13 mouse cellular contexts compared by ENCODE assay signal in the genomic region with DNA sequence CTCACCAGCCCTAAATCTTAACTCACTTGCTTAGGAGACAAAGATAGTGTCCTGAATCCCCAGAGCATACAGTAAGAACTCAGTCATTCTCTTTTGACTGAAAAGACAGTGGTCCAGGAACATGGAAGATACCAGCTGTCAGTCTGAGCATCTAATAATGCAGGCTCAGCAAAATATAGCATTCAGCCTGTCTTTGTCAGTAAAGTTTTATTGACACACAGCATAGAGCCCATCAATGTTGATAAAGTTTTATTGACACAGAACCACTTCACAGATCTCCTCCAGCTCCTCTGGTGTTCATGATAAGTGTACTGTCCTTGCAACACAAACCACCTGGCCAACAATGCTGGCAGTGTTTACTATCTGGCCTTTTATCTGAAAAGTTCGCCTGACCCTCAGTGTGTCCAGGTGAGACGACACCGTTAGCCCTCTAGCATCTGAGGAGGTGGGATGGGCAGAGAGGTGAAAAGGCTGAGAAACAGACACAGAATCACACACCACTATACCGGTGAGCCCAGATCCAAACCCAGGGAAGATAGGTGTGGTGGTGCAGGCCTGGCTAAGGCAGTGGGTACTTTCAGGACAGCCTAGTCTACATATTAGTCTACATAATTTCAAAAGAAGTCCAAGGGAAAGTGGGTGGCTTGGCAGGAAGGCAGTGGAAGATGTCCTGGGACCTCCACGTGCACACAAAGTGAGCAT. TPM values are rescaled to one million over a fixed set of nuclear protein-coding genes. Genes with fewer than 3 reads are reported as not detected.
DNase-seq lines count a peak whose midpoint lies in the region; ATAC-seq and TF ChIP-seq lines count a peak whose summit lies in the region.
"Had no signal": no experiment of that assay in that cellular context is flagged by ENCODE, and none has a peak within 500 bp of the region (broad histone marks: within the 10 kb centered on the region; RNA-seq: fewer than 3 reads in every experiment).

No protein-coding gene starts in this region.

- ATAC-seq in forebrain, embryonic 15.5 days (replicated peaks) = no peak
- no peak for ATAC-seq in forebrain, embryonic 11.5 days (replicated peaks; ENCODE audit: low FRiP score)
- no peak for ATAC-seq in kidney, embryonic 16.5 days (ENCODE audit: low FRiP score, low TSS enrichment)
- ATAC-seq in limb, embryonic 15.5 days (ENCODE audit: insufficient number of reproducible peaks, low FRiP score, low TSS enrichment, low read depth) = no peak
- no peak for ATAC-seq in erythroblast, adult 5-6 weeks (replicated peaks; ENCODE audit: low FRiP score, poor library complexity, severe bottlenecking)

- H3K9me3 ChIP-seq in forebrain, embryonic 15.5 days = no peaks in the 10 kb centered on the region
- H3K9me3 ChIP-seq in forebrain, embryonic 11.5 days (ENCODE audit: control insufficient read depth, low read length) = no peaks in the 10 kb centered on the region
- no peaks in the 10 kb centered on the region for H3K9me3 ChIP-seq in kidney, embryonic 16.5 days (ENCODE audit: low read length)
- no peaks in the 10 kb centered on the region for H3K9me3 ChIP-seq in MEL (replicated peaks; ENCODE audit: insufficient read depth, low read length)
- H3K9me3 ChIP-seq in limb, embryonic 15.5 days = no peaks in the 10 kb centered on the region
- H3K9me3 ChIP-seq: neural tube, embryonic 13.5 days; stomach, embryonic 15.5 days had no signal

- no peak overlapping the region; the same call in 1 of the 2 replicates for H3K4me3 ChIP-seq in forebrain, embryonic 15.5 days
- H3K4me3 ChIP-seq in forebrain, embryonic 11.5 days (ENCODE audit: low read depth, low read length) = no peak overlapping the region
- no peak overlapping the region for H3K4me3 ChIP-seq in kidney, embryonic 16.5 days (ENCODE audit: low read length)
- no peak overlapping the region; a peak in 1 of 4 replicates for H3K4me3 ChIP-seq in MEL (ENCODE audit: control insufficient read depth in 1 of 2, insufficient read depth in 1 of 2, low read depth in 2 of 2, low read length in 2 of 2)
- 0 out of 2 replicates have a peak overlapping the region, but pooled peaks have one; percentile 96 for H3K4me3 ChIP-seq in limb, embryonic 15.5 days

- DNase-seq in forebrain, embryonic 11.5 days (ENCODE audit: low spot score) = no peak
- no peak for DNase-seq in kidney, adult 8-10 months
- peak; percentile 50 for DNase-seq in MEL (ENCODE audit: low read depth, low spot score)
- DNase-seq in spleen, postnatal 14 days (ENCODE audit: low spot score in 2 of 2) = no peak

- TF ChIP-seq RAD21 in MEL (IDR thresholded peaks at IDR 0.05; ENCODE audit: low read depth, low read length) = no peak

- no peak for TF ChIP-seq EP300 in MEL (IDR thresholded peaks at IDR 0.05; ENCODE audit: low read depth in 1 of 2, low read length in 2 of 2)

- TF ChIP-seq POLR2A in MEL (IDR thresholded peaks at IDR 0.05; ENCODE audit: control insufficient read depth in 1 of 2, insufficient read depth in 1 of 2, low read depth in 1 of 2, low read length in 2 of 2, poor library complexity in 1 of 2) = no peak

- H3K9ac ChIP-seq in forebrain, embryonic 15.5 days (replicated peaks) = no peak overlapping the region
- no peak overlapping the region for H3K9ac ChIP-seq in forebrain, embryonic 11.5 days (ENCODE audit: low read length)
- no peak overlapping the region for H3K9ac ChIP-seq in kidney, embryonic 16.5 days (replicated peaks; ENCODE audit: low read length)
- H3K9ac ChIP-seq in MEL (ENCODE audit: control insufficient read depth, low read depth, low read length, poor library complexity, severe bottlenecking) = no peak overlapping the region
- no peak overlapping the region for H3K9ac ChIP-seq in limb, embryonic 15.5 days

- TF ChIP-seq CTCF in MEL (IDR thresholded peaks at IDR 0.05 in 2 of 3, conservative IDR thresholded peaks at IDR 0.05 in 1 of 3; ENCODE audit: control insufficient read depth in 1 of 3, insufficient read depth in 1 of 3, low read depth in 2 of 3, low read length in 3 of 3, poor library complexity in 1 of 3, severe bottlenecking in 1 of 3) = no peak

- WGBS in forebrain, embryonic 15.5 days = 88% methylated on average over 5 of the region's 5 CpGs
- WGBS in forebrain, embryonic 11.5 days = 83% methylated on average over 5 of the region's 5 CpGs
- WGBS in kidney, embryonic 16.5 days = 85% methylated on average over 5 of the region's 5 CpGs
- WGBS in limb, embryonic 15.5 days = 84% methylated on average over 5 of the region's 5 CpGs

- H3K4me1 ChIP-seq in forebrain, embryonic 15.5 days = peaks cover 36% of the 10 kb centered on the region
- H3K4me1 ChIP-seq in forebrain, embryonic 11.5 days (replicated peaks; ENCODE audit: control insufficient read depth, insufficient read depth, low read length) = peaks cover 9% of the 10 kb centered on the region; the same call in 1 of the 2 replicates
- peaks cover 33% of the 10 kb centered on the region for H3K4me1 ChIP-seq in kidney, embryonic 16.5 days (ENCODE audit: insufficient read depth, low read length)
- peaks cover 2 to 20% of the 10 kb centered on the region in 2 experiments for H3K4me1 ChIP-seq in MEL (ENCODE audit: control insufficient read depth in 1 of 2, insufficient read depth in 2 of 2, low read length in 2 of 2)
- peaks cover 31% of the 10 kb centered on the region for H3K4me1 ChIP-seq in limb, embryonic 15.5 days

- H3K79me2 ChIP-seq in MEL (ENCODE audit: control insufficient read depth, insufficient read depth, low read length, poor library complexity) = no peaks in the 10 kb centered on the region

- H3K27me3 ChIP-seq in forebrain, embryonic 15.5 days = no peaks in the 10 kb centered on the region
- no peaks in the 10 kb centered on the region for H3K27me3 ChIP-seq in forebrain, embryonic 11.5 days (ENCODE audit: control insufficient read depth, insufficient read depth, low read length)
- no peaks in the 10 kb centered on the region for H3K27me3 ChIP-seq in kidney, embryonic 16.5 days (ENCODE audit: insufficient read depth, low read length)
- no peaks in the 10 kb centered on the region for H3K27me3 ChIP-seq in MEL (ENCODE audit: control insufficient read depth in 1 of 2, insufficient read depth in 2 of 2, low read length in 2 of 2)
- H3K27me3 ChIP-seq in limb, embryonic 15.5 days = no peaks in the 10 kb centered on the region
- H3K27me3 ChIP-seq: neural tube, embryonic 13.5 days; stomach, embryonic 15.5 days had no signal

- H3K36me3 ChIP-seq in forebrain, embryonic 15.5 days = no peaks in the 10 kb centered on the region
- no peaks in the 10 kb centered on the region for H3K36me3 ChIP-seq in forebrain, embryonic 11.5 days (ENCODE audit: control insufficient read depth, insufficient read depth, low read length)
- H3K36me3 ChIP-seq in kidney, embryonic 16.5 days (ENCODE audit: insufficient read depth, low read length) = no peaks in the 10 kb centered on the region
- peaks cover 0 to 4% of the 10 kb centered on the region in 2 experiments; a peak in 1 of 4 replicates for H3K36me3 ChIP-seq in MEL (ENCODE audit: control insufficient read depth in 1 of 2, insufficient read depth in 2 of 2, low read length in 2 of 2)
- H3K36me3 ChIP-seq in limb, embryonic 15.5 days = no peaks in the 10 kb centered on the region
- H3K36me3 ChIP-seq: neural tube, embryonic 13.5 days; stomach, embryonic 15.5 days had no signal

- H3K27ac ChIP-seq in forebrain, embryonic 15.5 days (replicated peaks) = 0 out of 2 replicates have a peak overlapping the region, but pooled peaks have one; percentile 95
- no peak overlapping the region for H3K27ac ChIP-seq in forebrain, embryonic 11.5 days (ENCODE audit: low read depth, low read length)
- H3K27ac ChIP-seq in kidney, embryonic 16.5 days (ENCODE audit: low read length) = peak overlapping the region; percentile 90
- no peak overlapping the region for H3K27ac ChIP-seq in MEL (ENCODE audit: control insufficient read depth, low read depth, low read length)
- H3K27ac ChIP-seq in limb, embryonic 15.5 days = no peak overlapping the region
- H3K27ac ChIP-seq: stomach, embryonic 15.5 days had no signal

- no peak overlapping the region for H3K4me2 ChIP-seq in forebrain, embryonic 15.5 days (replicated peaks)
- no peak overlapping the region for H3K4me2 ChIP-seq in forebrain, embryonic 11.5 days (ENCODE audit: low read depth, low read length, severe bottlenecking)
- H3K4me2 ChIP-seq in kidney, embryonic 16.5 days (replicated peaks; ENCODE audit: low read depth, low read length) = no peak overlapping the region
- no peak overlapping the region for H3K4me2 ChIP-seq in limb, embryonic 15.5 days

RNA-seq across cellular contexts. Expression of a gene that starts 0.9 kb away (rescaled TPM):
- polyA plus RNA-seq in forebrain, embryonic 15.5 days (2015; fragmentation: Nextera tagmentation; extraction: Ambion mirVana) = 317 and 325 TPM in 2 replicates
- polyA plus RNA-seq in forebrain, embryonic 11.5 days (2014; fragmentation: Nextera tagmentation; extraction: Ambion mirVana) = 140 and 157 TPM in 2 replicates
- polyA plus RNA-seq in kidney, embryonic 16.5 days (2015; fragmentation: Nextera tagmentation; extraction: Ambion mirVana) = 190 and 194 TPM in 2 replicates
- 4.8 TPM in 2 replicates for total RNA-seq in MEL (2012; rRNA removed)
- polyA plus RNA-seq in MEL (2012; ENCODE audit: insufficient read depth in 1 of 2, insufficient read length in 2 of 2, low read depth in 1 of 2, low replicate concordance in 2 of 2, missing spikeins in 1 of 2) = 10 to 100 TPM in 1 of 2 experiments, not detected in 1; 15.5 TPM
- 79.9 and 84.8 TPM in 2 replicates for polyA plus RNA-seq in limb, embryonic 15.5 days (2015; fragmentation: Nextera tagmentation; extraction: Ambion mirVana)
- 9.4 and 12.5 TPM in 2 replicates for total RNA-seq in erythroblast, adult 5-6 weeks (2015; ENCODE audit: low replicate concordance)
- total RNA-seq in erythroblast, adult 5-6 weeks (2017; ENCODE audit: low replicate concordance) = 4.5 and 10.0 TPM in 2 replicates

RNA-seq across cellular contexts. Expression of a gene that starts 1.7 kb away (rescaled TPM):
- 0.25 and 0.43 TPM in 2 replicates for polyA plus RNA-seq in forebrain, embryonic 15.5 days (2015; fragmentation: Nextera tagmentation; extraction: Ambion mirVana)
- not detected in 2 replicates for polyA plus RNA-seq in forebrain, embryonic 11.5 days (2014; fragmentation: Nextera tagmentation; extraction: Ambion mirVana)
- polyA plus RNA-seq in kidney, embryonic 16.5 days (2015; fragmentation: Nextera tagmentation; extraction: Ambion mirVana) = not detected in 2 replicates
- total RNA-seq in MEL (2012; rRNA removed) = 0.39 and 0.50 TPM in 2 replicates
- under 1 TPM in 1 of 2 experiments, not detected in 1; 0.70 TPM for polyA plus RNA-seq in MEL (2012; ENCODE audit: insufficient read depth in 1 of 2, insufficient read length in 2 of 2, low read depth in 1 of 2, low replicate concordance in 2 of 2, missing spikeins in 1 of 2)
- polyA plus RNA-seq in limb, embryonic 15.5 days (2015; fragmentation: Nextera tagmentation; extraction: Ambion mirVana) = 0.10 and 0.12 TPM in 2 replicates
- total RNA-seq in erythroblast, adult 5-6 weeks (2015; ENCODE audit: low replicate concordance) = 30.5 and 45.0 TPM in 2 replicates
- 6.8 and 14.3 TPM in 2 replicates for total RNA-seq in erythroblast, adult 5-6 weeks (2017; ENCODE audit: low replicate concordance)
- total RNA-seq: adrenal gland, adult 18-20 months; heart, adult 18-20 months; liver, adult 2 months had no signal
- polyA plus RNA-seq: liver, adult 2 months had no signal

RNA-seq across cellular contexts. Expression of a gene that starts 15.4 kb away (rescaled TPM):
- 0.83 and 0.84 TPM in 2 replicates for polyA plus RNA-seq in forebrain, embryonic 15.5 days (2015; fragmentation: Nextera tagmentation; extraction: Ambion mirVana)
- 0.41 and 1.0 TPM in 2 replicates for polyA plus RNA-seq in forebrain, embryonic 11.5 days (2014; fragmentation: Nextera tagmentation; extraction: Ambion mirVana)
- 23.9 and 26.4 TPM in 2 replicates for polyA plus RNA-seq in kidney, embryonic 16.5 days (2015; fragmentation: Nextera tagmentation; extraction: Ambion mirVana)
- total RNA-seq in MEL (2012; rRNA removed) = 2.2 and 4.3 TPM in 2 replicates
- polyA plus RNA-seq in MEL (2012; ENCODE audit: insufficient read depth in 1 of 2, insufficient read length in 2 of 2, low read depth in 1 of 2, low replicate concordance in 2 of 2, missing spikeins in 1 of 2) = 1 to 10 TPM in 1 of 2 experiments, not detected in 1; 7.1 TPM
- polyA plus RNA-seq in limb, embryonic 15.5 days (2015; fragmentation: Nextera tagmentation; extraction: Ambion mirVana) = 21.2 and 22.2 TPM in 2 replicates
- total RNA-seq in erythroblast, adult 5-6 weeks (2015; ENCODE audit: low replicate concordance) = 1.7 and 5.8 TPM in 2 replicates
- total RNA-seq in erythroblast, adult 5-6 weeks (2017; ENCODE audit: low replicate concordance) = not detected in 2 replicates

RNA-seq across cellular contexts. Expression of a gene that starts 25.7 kb away (rescaled TPM):
- polyA plus RNA-seq in forebrain, embryonic 15.5 days (2015; fragmentation: Nextera tagmentation; extraction: Ambion mirVana) = 94.9 and 108 TPM in 2 replicates
- polyA plus RNA-seq in forebrain, embryonic 11.5 days (2014; fragmentation: Nextera tagmentation; extraction: Ambion mirVana) = 118 TPM in 2 replicates
- 66.4 and 77.0 TPM in 2 replicates for polyA plus RNA-seq in kidney, embryonic 16.5 days (2015; fragmentation: Nextera tagmentation; extraction: Ambion mirVana)
- 78.8 and 84.8 TPM in 2 replicates for total RNA-seq in MEL (2012; rRNA removed)
- 100 to 1,000 TPM; 174 to 184 TPM for polyA plus RNA-seq in MEL (2012; ENCODE audit: insufficient read depth in 1 of 2, insufficient read length in 2 of 2, low read depth in 1 of 2, low replicate concordance in 2 of 2, missing spikeins in 1 of 2)
- polyA plus RNA-seq in limb, embryonic 15.5 days (2015; fragmentation: Nextera tagmentation; extraction: Ambion mirVana) = 93.2 and 104 TPM in 2 replicates
- 11.3 and 12.1 TPM in 2 replicates for total RNA-seq in erythroblast, adult 5-6 weeks (2015; ENCODE audit: low replicate concordance)
- 2.6 and 10.7 TPM in 2 replicates for total RNA-seq in erythroblast, adult 5-6 weeks (2017; ENCODE audit: low replicate concordance)

RNA-seq across cellular contexts. Expression of a gene that starts 28.3 kb away (rescaled TPM):
- 0.66 and 0.68 TPM in 2 replicates for polyA plus RNA-seq in forebrain, embryonic 15.5 days (2015; fragmentation: Nextera tagmentation; extraction: Ambion mirVana)
- 0.39 and 0.99 TPM in 2 replicates for polyA plus RNA-seq in forebrain, embryonic 11.5 days (2014; fragmentation: Nextera tagmentation; extraction: Ambion mirVana)
- 18.2 and 18.5 TPM in 2 replicates for polyA plus RNA-seq in kidney, embryonic 16.5 days (2015; fragmentation: Nextera tagmentation; extraction: Ambion mirVana)
- not detected in 2 replicates for total RNA-seq in MEL (2012; rRNA removed)
- polyA plus RNA-seq in MEL (2012; ENCODE audit: insufficient read depth in 1 of 2, insufficient read length in 2 of 2, low read depth in 1 of 2, low replicate concordance in 2 of 2, missing spikeins in 1 of 2) = not detected
- 0.56 and 1.6 TPM in 2 replicates for polyA plus RNA-seq in limb, embryonic 15.5 days (2015; fragmentation: Nextera tagmentation; extraction: Ambion mirVana)
- total RNA-seq in erythroblast, adult 5-6 weeks (2015; ENCODE audit: low replicate concordance) = not detected in 2 replicates
- total RNA-seq in erythroblast, adult 5-6 weeks (2017; ENCODE audit: low replicate concordance) = not detected in 2 replicates

Comparison
In these comparisons a context has a peak if more than half of its experiments do, and no peak if none do; other contexts are left out.
1. H3K27ac ChIP-seq: peak in forebrain, embryonic 15.5 days (single experiment) and kidney, embryonic 16.5 days (single experiment); none in forebrain, embryonic 11.5 days (single experiment), MEL (single experiment) and limb, embryonic 15.5 days (single experiment).